Mouse (Mus musculus) lung, adult 10 weeks (tissue): Measurements from ENCODE around the gene Obox6. TPM values are rescaled to one million over a fixed set of nuclear protein-coding genes. Genes with fewer than 3 reads are reported as not detected.

ENCODE experiments used
- polyA plus RNA-seq: library from polyadenylated mRNA; stranded (reverse); fragments of 350-450 nt; fragmentation: Illumina TruSeq; extraction: RNeasy Lipid Tissue Mini Kit (QIAGEN cat#74804); gene quantifications from one replicate; pipeline ENCODE4 v1.2.3, GENCODE M21; 2014; ENCODE audit warnings: low read depth, low replicate concordance; ENCODE audit not compliant: insufficient read depth

The Obox6 gene
- not detected for polyA plus RNA-seq

GRCm38 (mm10) chr7:15839578-15839977 lies at the start of gene Obox6:
Obox6 (minus strand) TSS chr7:15839678.

GRCm38 (mm10) chr7:15882317-15882716 lies 42.8 kb upstream of the Obox6 start, which contains the start of gene Crxos:
Crxos (plus strand) TSS chr7:15882617.

GRCm38 (mm10) chr7:15879756-15880155 lies 40.3 kb upstream of the Obox6 start, which contains the start of gene Crx:
Crx (minus strand) TSS chr7:15879968.

Other genes starting within 250 kb of the Obox6 start
- gene Obox3, start 199.8 kb downstream of the Obox6 start, polyA plus RNA-seq, result not detected
- not detected for gene Obox5, start 89.5 kb downstream of the Obox6 start, polyA plus RNA-seq
- not detected for gene Crx, start 40.3 kb upstream of the Obox6 start, polyA plus RNA-seq
- not detected for gene Crxos, start 42.9 kb upstream of the Obox6 start, polyA plus RNA-seq
- 594 TPM for gene Selenow, start 82.7 kb upstream of the Obox6 start, polyA plus RNA-seq
- 186 TPM for gene Nop53, start 106.4 kb upstream of the Obox6 start, polyA plus RNA-seq
- gene Ehd2, start 127.9 kb upstream of the Obox6 start, polyA plus RNA-seq, result 87.4 TPM
- 2.7 TPM for gene Bicra, start 208.2 kb upstream of the Obox6 start, polyA plus RNA-seq
- not detected for gene Zfp541, start 222.1 kb upstream of the Obox6 start, polyA plus RNA-seq